Mouse (Mus musculus) limb, embryonic 14.5 days (tissue): ENCODE measurements around the gene Ispd. TPM values are rescaled to one million over a fixed set of nuclear protein-coding genes. Genes with fewer than 3 reads are reported as not detected.

Experiments used
- ATAC-seq: fragments of 200-750 bp; cut with Nextera tagmentation; 2 replicates; pipeline ENCODE4 v1.8.0; 2017; ENCODE audit warnings: low read depth, moderate number of reproducible peaks, moderate TSS enrichment; ENCODE audit not compliant: low FRiP score
- DNase-seq: peaks from one replicate; pipeline ENCODE4 v3.0.0-alpha.2; 2015; ENCODE audit warnings: low spot score
- H3K27ac ChIP-seq: fragments of 300-500 bp; sonication (generic); replicated peaks from 2 replicates; pipeline ENCODE4 v1.5.1; 2014; ENCODE audit warnings: low read depth, mild to moderate bottlenecking, low read length, moderate library complexity, mixed read lengths
- H3K27me3 ChIP-seq: fragments of 300-500 bp; sonication (generic); 2 replicates; pipeline ENCODE4 v1.6.1; 2014; ENCODE audit warnings: low read length, mixed read lengths; ENCODE audit not compliant: control insufficient read depth, insufficient read depth
- H3K36me3 ChIP-seq: fragments of 300-500 bp; sonication (generic); 2 replicates; pipeline ENCODE4 v1.6.1; 2014; ENCODE audit warnings: mild to moderate bottlenecking, low read length, moderate library complexity, mixed read lengths; ENCODE audit not compliant: control insufficient read depth, insufficient read depth
- H3K4me1 ChIP-seq: fragments of 300-500 bp; sonication (generic); 2 replicates; pipeline ENCODE4 v1.6.1; 2014; ENCODE audit warnings: antibody characterized with exemption, low read length, mixed read lengths; ENCODE audit not compliant: control insufficient read depth, insufficient read depth
- H3K4me2 ChIP-seq: fragments of 300-500 bp; sonication (generic); replicated peaks from 2 replicates; pipeline ENCODE4 v1.6.1; 2014; ENCODE audit warnings: low read depth, mild to moderate bottlenecking, low read length, moderate library complexity; ENCODE audit not compliant: severe bottlenecking
- H3K4me3 ChIP-seq: fragments of 300-500 bp; sonication (generic); replicated peaks from 2 replicates; pipeline ENCODE4 v1.5.1; 2014; ENCODE audit warnings: low read length
- H3K9ac ChIP-seq: fragments of 300-500 bp; sonication (generic); 2 replicates; pipeline ENCODE4 v1.6.1; 2014; ENCODE audit warnings: mild to moderate bottlenecking, low read depth, low read length, moderate library complexity; ENCODE audit not compliant: severe bottlenecking
- H3K9me3 ChIP-seq: fragments of 300-500 bp; sonication (generic); 2 replicates; pipeline ENCODE4 v1.6.1; 2016; ENCODE audit warnings: low read length; ENCODE audit not compliant: control insufficient read depth
- POLR2A ChIP-seq: fragments of 200-500 bp; IDR thresholded peaks from 2 replicates; pipeline ENCODE4 v1.8.0; 2012; ENCODE audit warnings: inconsistent platforms, mild to moderate bottlenecking, moderate library complexity, borderline replicate concordance; ENCODE audit not compliant: insufficient read depth, insufficient read length; ENCODE audit errors: extremely low read depth
- WGBS: fragments of 180-500 bp; shearing (Covaris S2); extraction: QIAGEN DNeasy Blood & Tissue Kit; methylation state at CpG from one replicate; pipeline ENCODE4 v1.1.7; 2014; 5-methylcytosine and 5-hydroxymethylcytosine counted together
- polyA plus RNA-seq, 2 experiments: library from polyadenylated mRNA; depleted of rRNA in 1 of 2; stranded (reverse) in 1 of 2; unstranded in 1 of 2; fragments of >200 nt; fragmentation: Nextera tagmentation in 1 of 2; extraction: Ambion mirVana in 1 of 2; gene quantifications; 2 replicates each; pipeline versions ENCODE4 v1.2.1 to v1.2.3; 2012 to 2014

Ispd gene
- polyA plus RNA-seq, 2 experiments = 3.0 to 9.6 TPM

GRCm38 (mm10) chr12:36725250-36725649 is 344.0 kb downstream of the Ispd start:
- Histone ChIP-seq H3K9ac (no peak overlapping the region), H3K36me3 (no peaks in the 10 kb centered on the region), H3K4me1 (peaks cover 16% of the 10 kb centered on the region), H3K27me3 (no peaks in the 10 kb centered on the region), H3K27ac (no peak overlapping the region), H3K9me3 (no peaks in the 10 kb centered on the region), H3K4me3 (no peak overlapping the region), H3K4me2 (no peak overlapping the region)
- DNase-seq (no peak), ATAC-seq (no peak)
- 58% methylated on average over 3 of the region's 3 CpGs for WGBS
- TF ChIP-seq POLR2A = no peak

GRCm38 (mm10) chr12:36726026-36726425 is 344.8 kb downstream of the Ispd start:
- no peak for TF ChIP-seq POLR2A
- no peak for DNase-seq
- no peak for ATAC-seq
- Histone ChIP-seq H3K27me3 (no peaks in the 10 kb centered on the region), H3K4me2 (no peak overlapping the region), H3K36me3 (no peaks in the 10 kb centered on the region), H3K9me3 (no peaks in the 10 kb centered on the region), H3K4me3 (no peak overlapping the region), H3K9ac (no peak overlapping the region), H3K27ac (no peak overlapping the region), H3K4me1 (peaks cover 11% of the 10 kb centered on the region)
- 37% methylated on average over 1 of the region's 1 CpGs for WGBS

GRCm38 (mm10) chr12:36733673-36734371 is 352.6 kb downstream of the Ispd start:
- H3K27ac ChIP-seq = no peak overlapping the region
- no peaks in the 10 kb centered on the region for H3K36me3 ChIP-seq
- H3K27me3 ChIP-seq = no peaks in the 10 kb centered on the region
- no peaks in the 10 kb centered on the region for H3K4me1 ChIP-seq
- 81% methylated on average over 4 of the region's 4 CpGs for WGBS
- H3K9ac ChIP-seq = no peak overlapping the region
- ATAC-seq (no peak), DNase-seq (no peak)
- H3K4me2 ChIP-seq = no peak overlapping the region
- H3K9me3 ChIP-seq = no peaks in the 10 kb centered on the region
- TF ChIP-seq POLR2A = no peak
- H3K4me3 ChIP-seq = no peak overlapping the region

Other genes starting within 250 kb of the Ispd start
- 16.9 and 21.8 TPM in 2 replicates for gene Ankmy2, start 224.3 kb upstream of the Ispd start, polyA plus RNA-seq (2012; rRNA removed)
- 33.8 and 37.8 TPM in 2 replicates for gene Ankmy2, start 224.3 kb upstream of the Ispd start, polyA plus RNA-seq (2014; fragmentation: Nextera tagmentation; extraction: Ambion mirVana)
- gene Bzw2, start 223.4 kb upstream of the Ispd start, polyA plus RNA-seq (2012; rRNA removed) = 81.1 and 112 TPM in 2 replicates
- gene Bzw2, start 223.4 kb upstream of the Ispd start, polyA plus RNA-seq (2014; fragmentation: Nextera tagmentation; extraction: Ambion mirVana) = 183 and 204 TPM in 2 replicates
- not detected in 2 replicates for gene Lrrc72, start 128.1 kb upstream of the Ispd start, polyA plus RNA-seq (2012; rRNA removed)
- 0.30 TPM in 1 of 2 replicates, not detected in the other for gene Lrrc72, start 128.1 kb upstream of the Ispd start, polyA plus RNA-seq (2014; fragmentation: Nextera tagmentation; extraction: Ambion mirVana)
- gene Sostdc1, start 67.3 kb upstream of the Ispd start, polyA plus RNA-seq (2012; rRNA removed) = 36.1 and 39.5 TPM in 2 replicates
- 63.8 and 69.7 TPM in 2 replicates for gene Sostdc1, start 67.3 kb upstream of the Ispd start, polyA plus RNA-seq (2014; fragmentation: Nextera tagmentation; extraction: Ambion mirVana)
- 0.99 and 1.3 TPM in 2 replicates for gene D630036H23Rik, start 731 bp downstream of the Ispd start, polyA plus RNA-seq (2012; rRNA removed)
- gene D630036H23Rik, start 731 bp downstream of the Ispd start, polyA plus RNA-seq (2014; fragmentation: Nextera tagmentation; extraction: Ambion mirVana) = 1.6 and 2.2 TPM in 2 replicates